Mouse (Mus musculus) thymus, adult 18-20 months (tissue): ENCODE measurements around the gene Fkbpl.

Source experiments
- DNase-seq, 2 experiments: peaks; one replicate each; pipeline ENCODE4 v3.0.0; 2022; ENCODE audit warnings: mixed read lengths in 2 of 2

Fkbpl gene

GRCm38 (mm10) chr17:34627093-34627942 is 17.2 kb upstream of the Fkbpl start:
- peak; percentile 65 to 77 for DNase-seq

GRCm38 (mm10) chr17:34627943-34628643 is 16.5 kb upstream of the Fkbpl start, which contains the start of gene Ppt2:
Ppt2 (minus strand) TSS chr17:34628510.
- DNase-seq: peak; percentile 59 to 66

DNA sequence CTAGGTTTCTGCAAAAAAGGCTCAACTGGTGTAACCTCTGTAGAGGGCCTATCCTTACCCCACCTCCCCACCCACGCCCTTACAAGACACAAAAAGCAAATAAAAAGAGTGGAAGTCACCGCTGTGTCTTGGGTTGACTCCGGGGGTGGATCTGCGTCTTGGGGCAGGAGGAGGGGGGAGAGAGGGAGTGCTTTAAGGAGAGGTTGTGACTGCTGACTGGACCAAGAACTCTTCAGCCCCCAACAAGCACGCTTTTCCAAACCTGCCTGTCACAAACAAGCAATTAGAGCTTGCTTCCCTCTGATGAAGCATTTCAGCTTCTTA is 16.0 kb upstream of the Fkbpl start:
- peak in 1 of 2 experiments; percentile 55 for DNase-seq

DNA sequence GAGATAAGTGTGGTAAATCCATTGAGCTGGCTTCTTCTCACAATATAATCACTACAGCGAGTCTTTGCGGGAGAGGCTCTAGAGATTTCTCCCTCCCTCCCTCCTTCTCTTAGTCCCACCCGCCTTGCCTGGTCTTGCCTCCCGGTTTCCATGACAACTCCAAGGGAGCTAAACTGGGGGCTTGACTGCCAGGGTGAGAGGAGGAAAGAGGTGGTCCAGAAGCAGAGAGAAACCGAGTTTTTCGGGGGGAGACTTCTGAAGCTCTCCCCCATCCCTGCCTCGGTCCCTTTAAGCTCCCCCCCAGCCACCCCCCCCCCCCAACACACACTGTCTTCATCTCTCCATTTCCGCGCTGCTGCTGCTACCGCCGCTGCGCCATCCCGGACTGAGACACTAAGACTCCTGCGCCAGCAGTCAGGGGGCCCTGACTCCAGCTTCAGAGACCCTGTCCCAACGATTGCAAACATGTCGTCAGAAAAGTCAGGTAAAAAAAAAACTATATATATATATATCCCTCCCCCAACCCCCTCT is 15.3 kb upstream of the Fkbpl start, which contains the start of gene Prrt1:
Prrt1 (plus strand) TSS at position 313 of the 531 bp plus-strand sequence.
- DNase-seq: peak in 1 of 2 experiments; percentile 48

GRCm38 (mm10) chr17:34629796-34630603 is 14.6 kb upstream of the Fkbpl start:
- peak; percentile 81 to 88 for DNase-seq

- peak; percentile 65 to 73 for DNase-seq
Observed at GRCm38 (mm10) chr17:34630761-34631301, 13.7 kb upstream of the Fkbpl start.

- no peak for DNase-seq
Observed at GRCm38 (mm10) chr17:34631647-34632046, 12.9 kb upstream of the Fkbpl start.

- DNase-seq: peak; percentile 84 to 90
Observed at GRCm38 (mm10) chr17:34632261-34632691, 12.3 kb upstream of the Fkbpl start.

DNA sequence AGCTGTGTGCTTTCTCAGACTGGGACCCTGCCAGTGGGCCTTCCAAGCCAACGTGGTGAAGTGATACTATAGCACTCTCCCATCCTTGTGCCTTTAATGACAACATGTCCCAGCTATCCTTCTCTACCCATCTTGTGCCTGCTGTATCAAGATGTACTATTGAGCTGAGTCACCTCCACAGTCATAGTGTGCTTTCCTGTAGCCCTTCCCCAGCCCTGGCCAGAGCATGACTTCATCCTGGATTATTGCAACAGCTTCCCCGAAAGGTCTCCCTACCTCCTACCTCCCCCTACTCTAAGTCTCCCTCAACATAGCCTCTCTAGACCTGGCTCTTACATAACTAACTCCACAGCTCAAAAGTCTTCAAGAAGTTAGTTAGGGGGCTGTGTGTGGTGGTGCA is 8.9 kb upstream of the Fkbpl start:
- no peak for DNase-seq

GRCm38 (mm10) chr17:34637459-34637858 is 7.1 kb upstream of the Fkbpl start:
- no peak for DNase-seq

DNA sequence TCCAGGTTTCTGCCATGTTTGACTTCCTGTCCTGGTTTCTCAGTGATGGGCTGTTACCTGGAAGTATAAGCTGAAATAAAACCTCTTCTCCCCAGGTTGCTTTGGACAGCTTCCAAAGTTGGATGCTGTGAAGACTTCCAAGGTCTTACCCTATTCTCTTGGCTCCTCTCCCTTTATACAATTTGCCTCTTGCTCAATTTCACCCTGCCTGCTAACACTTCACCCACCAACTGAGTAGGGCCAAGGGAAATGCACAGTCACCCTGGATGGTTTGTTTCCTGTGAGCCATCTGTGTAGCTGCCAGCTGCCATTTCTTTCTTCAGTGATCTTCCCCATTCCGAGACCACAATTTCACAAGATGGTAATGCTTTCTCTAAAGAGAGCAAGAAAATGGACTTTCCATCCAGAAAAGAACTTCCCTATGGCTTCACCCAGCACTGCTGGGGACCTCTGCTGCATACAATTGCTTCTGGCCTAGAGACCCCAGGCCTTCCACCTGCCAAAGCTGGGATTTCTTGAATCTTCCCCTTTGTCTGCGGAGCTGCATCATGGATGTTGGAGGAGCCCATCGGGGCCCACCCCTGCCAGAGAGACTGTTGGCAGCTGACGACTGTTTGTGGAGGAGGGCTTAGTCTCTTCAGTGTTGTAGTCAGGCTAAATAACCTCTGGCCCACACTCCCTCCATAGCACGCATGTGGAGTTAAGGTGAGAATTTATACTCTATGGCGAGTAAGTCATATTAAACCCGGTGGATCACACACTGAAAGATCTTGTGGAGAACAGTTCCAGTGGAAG is 4.9 kb upstream of the Fkbpl start:
- no peak for DNase-seq

- no peak for DNase-seq
Observed at GRCm38 (mm10) chr17:34640778-34641601, 3.6 kb upstream of the Fkbpl start.

DNA sequence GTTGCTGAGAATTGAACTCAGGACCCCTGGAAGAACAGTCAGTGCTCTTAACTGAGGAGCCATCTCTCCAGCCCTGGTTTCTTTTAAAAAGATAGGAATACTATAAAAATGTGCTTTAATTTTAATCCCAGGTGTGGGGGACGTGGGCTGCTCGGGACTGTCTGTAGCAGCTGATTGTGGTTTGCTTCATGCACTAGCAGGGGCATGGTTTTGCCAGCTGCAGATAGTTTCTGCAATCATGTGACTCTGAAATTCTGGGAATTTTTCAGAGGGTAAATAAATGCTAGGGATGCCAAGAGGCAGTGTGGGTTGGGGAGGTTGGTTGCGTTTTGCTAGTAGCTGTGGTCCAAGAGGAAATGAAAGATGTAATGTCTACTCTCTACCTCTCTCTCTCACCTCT is 2.6 kb upstream of the Fkbpl start:
- DNase-seq: no peak

DNA sequence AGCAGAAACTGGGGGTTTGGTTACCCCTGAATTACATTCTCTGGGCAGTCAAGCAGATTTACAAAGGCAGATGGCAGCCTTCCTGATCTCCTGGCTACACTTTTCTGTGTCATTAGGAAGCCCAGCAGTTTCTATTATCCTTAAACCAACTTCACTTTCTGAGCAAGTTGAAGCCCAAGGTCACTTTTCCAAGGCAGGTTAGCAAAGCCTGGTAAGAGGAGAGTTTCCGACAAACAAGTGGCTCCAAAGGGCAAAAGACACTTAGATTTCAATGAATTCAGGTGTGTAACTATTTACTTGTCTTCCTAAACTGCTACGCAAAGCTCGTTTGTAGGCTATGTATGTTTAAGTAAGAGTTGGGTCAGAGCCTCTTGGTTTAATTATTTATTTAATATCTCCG is 1.2 kb upstream of the Fkbpl start:
- no peak for DNase-seq

DNA sequence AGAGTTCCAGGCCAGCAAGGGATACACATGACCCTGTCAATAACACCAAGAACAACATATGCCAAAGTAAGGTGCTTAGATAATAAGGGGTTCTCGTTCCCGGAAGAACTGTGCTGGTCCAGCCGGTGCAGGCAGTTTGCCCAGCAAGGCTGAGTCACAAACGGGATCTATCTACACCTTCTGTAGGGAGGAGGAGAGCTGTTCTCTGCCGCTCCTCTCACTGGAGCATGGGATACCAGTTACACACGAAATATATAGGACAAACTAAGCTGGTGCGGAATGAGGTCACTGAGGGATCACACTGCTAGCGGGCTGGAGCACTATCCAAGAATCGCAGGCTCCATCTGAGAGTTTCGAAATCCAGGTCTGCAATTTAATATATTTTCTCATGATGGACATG is 620 bp upstream of the Fkbpl start:
- no peak for DNase-seq

DNA sequence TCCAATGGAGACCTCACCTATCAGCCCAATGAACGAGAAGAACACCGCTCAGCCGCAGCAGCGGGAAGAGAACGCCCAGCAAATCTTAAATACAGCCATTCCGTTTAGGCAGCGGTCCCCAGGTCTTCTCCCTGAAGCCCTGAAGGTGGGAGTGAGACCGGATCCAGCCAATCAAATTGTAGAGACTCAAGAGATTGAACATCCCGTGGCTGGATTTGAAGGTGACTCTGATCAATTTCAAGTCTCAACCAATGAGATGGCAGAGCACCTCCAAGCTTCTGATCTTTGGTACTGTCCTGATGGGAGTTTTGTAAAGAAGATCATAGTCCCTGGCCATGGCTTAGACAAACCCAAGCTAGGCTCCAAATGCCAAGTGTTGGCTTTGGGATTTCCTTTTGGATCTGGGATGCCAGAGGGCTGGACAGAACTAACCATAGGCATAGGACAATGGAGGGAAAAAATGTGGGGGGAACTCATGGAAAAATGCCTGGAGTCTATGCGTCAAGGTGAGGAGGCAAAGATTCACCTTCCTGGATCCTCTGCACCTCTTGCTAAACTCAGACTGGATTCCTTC is 779 bp downstream of the Fkbpl start:
- DNase-seq: no peak

GRCm38 (mm10) chr17:34645831-34646511 is 1.4 kb downstream of the Fkbpl start:
- DNase-seq: no peak

- DNase-seq: peak; percentile 96 to 98
Observed at GRCm38 (mm10) chr17:34646906-34647787, 2.6 kb downstream of the Fkbpl start, which contains the start of gene Atf6b. Atf6b (plus strand) TSS chr17:34647146.
